Mouse (Mus musculus) liver, postnatal 0 days (tissue): Measurements from ENCODE around the gene Iqck. TPM values are rescaled to one million over a fixed set of nuclear protein-coding genes. Genes with fewer than 3 reads are reported as not detected.
A peak's percentile ranks its signal among the peaks of the same experiment; 100 is the strongest.

Experiments
- ATAC-seq: fragments of 200-750 bp; cut with Nextera tagmentation; 2 replicates; pipeline ENCODE4 v1.8.0; 2017; ENCODE audit warnings: mild to moderate bottlenecking, moderate library complexity
- DNase-seq: peaks from one replicate; pipeline ENCODE4 v3.0.0-alpha.2; 2016
- H3K27ac ChIP-seq: fragments of 300-500 bp; sonication (generic); 2 replicates; pipeline ENCODE4 v1.5.1; 2014; ENCODE audit warnings: antibody characterized with exemption, moderate library complexity, mild to moderate bottlenecking, low read depth
- H3K27me3 ChIP-seq: fragments of 300-500 bp; sonication (generic); 2 replicates; pipeline ENCODE4 v1.6.1; 2014; ENCODE audit warnings: low read length, control low read depth, mixed read lengths; ENCODE audit not compliant: insufficient read depth
- H3K36me3 ChIP-seq: fragments of 300-500 bp; sonication (generic); replicated peaks from 2 replicates; pipeline ENCODE4 v1.6.1; 2014; ENCODE audit warnings: mild to moderate bottlenecking, control low read depth, low read length, moderate library complexity, mixed read lengths; ENCODE audit not compliant: insufficient read depth
- H3K4me1 ChIP-seq: fragments of 300-500 bp; sonication (generic); 2 replicates; pipeline ENCODE4 v1.6.1; 2014; ENCODE audit warnings: antibody characterized with exemption, mild to moderate bottlenecking, control low read depth; ENCODE audit not compliant: insufficient read depth
- H3K4me2 ChIP-seq: fragments of 300-500 bp; sonication (generic); 2 replicates; pipeline ENCODE4 v1.6.1; 2014; ENCODE audit warnings: low read depth, mild to moderate bottlenecking, low read length, moderate library complexity, mixed read lengths
- H3K4me3 ChIP-seq: fragments of 300-500 bp; sonication (generic); 2 replicates; pipeline ENCODE4 v1.5.1; 2014; ENCODE audit warnings: low read depth, low read length
- H3K9ac ChIP-seq: fragments of 300-500 bp; sonication (generic); replicated peaks from 2 replicates; pipeline ENCODE4 v1.6.1; 2014; ENCODE audit warnings: mild to moderate bottlenecking, moderate library complexity
- H3K9me3 ChIP-seq: fragments of 300-500 bp; sonication (generic); 2 replicates; pipeline ENCODE4 v1.6.1; 2016; ENCODE audit warnings: mild to moderate bottlenecking, control low read depth, low read length, mixed read lengths
- CTCF ChIP-seq: sonication (generic); IDR thresholded peaks from 2 replicates; pipeline ENCODE4 v1.5.1; 2016; ENCODE audit warnings: antibody characterized with exemption, low read depth
- EP300 ChIP-seq: IDR thresholded peaks from 2 replicates; pipeline ENCODE4 v1.6.1; 2016; ENCODE audit warnings: antibody characterized with exemption, low read depth, mild to moderate bottlenecking
- WGBS: fragments of 180-500 bp; shearing (Covaris S2); extraction: QIAGEN DNeasy Blood & Tissue Kit; methylation state at CpG from one replicate; pipeline ENCODE4 v1.1.7; 2014; ENCODE audit not compliant: insufficient replicate concordance; 5-methylcytosine and 5-hydroxymethylcytosine counted together
- polyA plus RNA-seq: library from polyadenylated mRNA; unstranded; fragments of >200 nt; fragmentation: Nextera tagmentation; extraction: Ambion mirVana; gene quantifications from 2 replicates; pipeline ENCODE4 v1.2.1, GENCODE M21; 2015

Gene Iqck
- polyA plus RNA-seq, 1 experiment from 2014 or later: 0.39 TPM

DNA sequence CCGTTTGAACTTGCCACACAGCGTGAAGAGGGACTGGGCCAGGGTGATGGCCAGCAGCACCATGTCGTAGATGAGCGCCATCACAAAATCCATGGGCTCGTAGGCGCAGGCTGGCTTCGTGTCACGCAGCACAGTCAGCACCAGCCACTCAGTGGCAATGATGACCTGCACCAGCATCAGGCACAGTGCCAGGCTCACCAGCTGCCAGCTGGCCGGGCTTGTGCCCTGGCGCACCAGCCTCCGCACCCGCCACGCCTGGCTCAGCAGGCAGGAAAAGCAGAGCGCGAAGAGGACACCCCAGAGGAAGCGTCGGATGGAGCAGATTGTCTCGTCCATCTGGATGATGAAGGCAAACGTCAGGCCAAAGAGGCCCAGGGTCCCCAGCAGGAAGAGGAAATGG, 128.4 kb downstream of the Iqck start:
- Histone ChIP-seq H3K9ac (no peak overlapping the region), H3K9me3 (no peaks in the 10 kb centered on the region), H3K36me3 (no peaks in the 10 kb centered on the region), H3K27me3 (no peaks in the 10 kb centered on the region), H3K4me3 (no peak overlapping the region), H3K4me2 (no peak overlapping the region), H3K27ac (no peak overlapping the region), H3K4me1 (0 out of 2 replicates have a peak, but pooled peaks cover 2% of the 10 kb centered on the region)
- DNase-seq: no peak
- ATAC-seq: no peak
- TF ChIP-seq EP300 (no peak), CTCF (no peak)
- WGBS: 78% methylated on average over 19 of the region's 19 CpGs

DNA sequence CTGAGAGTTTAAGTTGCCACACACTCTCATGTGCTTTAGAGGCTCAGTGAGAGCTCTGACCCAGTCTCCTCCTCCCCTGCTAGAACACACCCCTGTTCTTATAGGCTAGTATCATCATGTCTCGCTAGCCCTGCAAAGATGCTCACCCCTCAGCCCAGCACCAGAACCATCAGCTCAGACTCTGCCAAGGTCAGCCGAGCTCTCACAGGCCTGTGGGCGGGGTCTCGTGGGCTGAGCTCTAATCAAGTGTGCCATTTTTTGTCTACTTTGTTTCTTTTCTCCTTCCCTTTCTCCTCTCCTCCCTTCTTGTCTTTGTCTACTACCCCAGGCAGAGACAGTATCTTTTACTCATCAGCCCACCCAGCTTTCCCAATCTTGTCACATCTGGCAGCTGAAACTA, 130.2 kb downstream of the Iqck start:
- Histone ChIP-seq H3K4me3 (no peak overlapping the region), H3K36me3 (no peaks in the 10 kb centered on the region), H3K4me2 (no peak overlapping the region), H3K9ac (no peak overlapping the region), H3K4me1 (0 out of 2 replicates have a peak, but pooled peaks cover 2% of the 10 kb centered on the region), H3K9me3 (no peaks in the 10 kb centered on the region), H3K27me3 (no peaks in the 10 kb centered on the region), H3K27ac (no peak overlapping the region)
- ATAC-seq: no peak
- WGBS: 70% methylated on average over 4 of the region's 4 CpGs
- DNase-seq: no peak
- no peak for TF ChIP-seq CTCF
- TF ChIP-seq EP300: no peak

DNA sequence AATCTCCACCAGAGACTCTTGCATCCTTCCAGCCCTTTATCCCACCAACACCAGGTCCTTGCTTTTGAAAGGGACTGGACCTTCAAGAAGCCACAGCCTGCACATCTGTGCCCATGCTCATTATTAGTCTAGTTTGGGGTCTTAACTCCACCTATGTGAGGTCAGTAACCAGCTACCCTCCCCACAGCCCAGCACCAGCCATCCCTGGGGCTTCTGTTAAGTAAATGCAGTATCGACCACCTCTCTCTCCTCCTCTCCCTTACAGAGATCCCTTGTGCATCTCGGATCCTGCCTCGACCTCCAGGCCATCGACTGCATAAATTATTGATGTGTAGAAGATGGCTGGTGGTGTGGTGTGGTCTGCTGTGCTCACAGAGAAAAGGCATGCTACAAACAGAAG, 130.8 kb downstream of the Iqck start:
- no peak overlapping the region for H3K27ac ChIP-seq
- TF ChIP-seq EP300 (no peak), CTCF (no peak)

DNA sequence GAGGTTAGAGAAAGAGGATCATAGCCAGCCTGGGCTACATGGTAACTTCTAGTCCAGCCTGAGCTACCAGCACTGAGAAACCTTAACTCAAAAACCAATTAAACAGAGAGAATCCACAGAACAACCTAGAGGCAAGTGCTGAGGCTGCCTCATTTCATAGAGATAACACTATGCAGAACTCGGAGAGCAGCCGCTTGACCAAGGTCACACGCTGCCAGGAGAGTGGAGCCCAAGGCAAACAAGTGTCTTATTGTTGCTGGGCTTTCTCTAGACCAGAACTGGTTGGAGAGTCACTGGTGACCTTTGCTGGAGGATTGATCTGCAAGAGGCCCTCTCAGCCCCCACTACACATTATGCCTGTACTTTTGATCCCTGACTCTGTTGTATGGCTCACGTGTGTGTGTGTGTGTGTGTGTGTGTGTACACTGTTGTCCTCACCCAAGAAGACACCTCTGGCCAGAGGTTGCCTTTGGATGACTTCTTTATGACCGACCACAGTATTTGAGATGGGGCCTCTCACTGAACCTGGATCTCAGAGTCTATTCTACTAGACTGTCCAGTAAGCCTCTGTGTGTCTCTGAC, 133.8 kb downstream of the Iqck start:
- no peak overlapping the region for H3K4me3 ChIP-seq
- no peak overlapping the region for H3K4me2 ChIP-seq
- DNase-seq (peak; percentile 25), ATAC-seq (peak; percentile 73)
- TF ChIP-seq EP300: no peak
- TF ChIP-seq CTCF: no peak
- WGBS: 46% methylated on average over 5 of the region's 5 CpGs
- peaks cover 2% of the 10 kb centered on the region for H3K4me1 ChIP-seq
- no peak overlapping the region for H3K9ac ChIP-seq
- no peaks in the 10 kb centered on the region for H3K9me3 ChIP-seq
- no peak overlapping the region for H3K27ac ChIP-seq
- H3K36me3 ChIP-seq: no peaks in the 10 kb centered on the region
- peaks cover 16% of the 10 kb centered on the region for H3K27me3 ChIP-seq

More for the DNA sequence above, 130.8 kb downstream of the Iqck start:
- no peak overlapping the region for H3K4me2 ChIP-seq
- H3K9me3 ChIP-seq: no peaks in the 10 kb centered on the region
- H3K27me3 ChIP-seq: no peaks in the 10 kb centered on the region
- 0 out of 2 replicates have a peak, but pooled peaks cover 2% of the 10 kb centered on the region for H3K4me1 ChIP-seq
- H3K9ac ChIP-seq: no peak overlapping the region
- DNase-seq (no peak), ATAC-seq (no peak)
- WGBS: 77% methylated on average over 4 of the region's 4 CpGs
- H3K4me3 ChIP-seq: no peak overlapping the region
- H3K36me3 ChIP-seq: no peaks in the 10 kb centered on the region

DNA sequence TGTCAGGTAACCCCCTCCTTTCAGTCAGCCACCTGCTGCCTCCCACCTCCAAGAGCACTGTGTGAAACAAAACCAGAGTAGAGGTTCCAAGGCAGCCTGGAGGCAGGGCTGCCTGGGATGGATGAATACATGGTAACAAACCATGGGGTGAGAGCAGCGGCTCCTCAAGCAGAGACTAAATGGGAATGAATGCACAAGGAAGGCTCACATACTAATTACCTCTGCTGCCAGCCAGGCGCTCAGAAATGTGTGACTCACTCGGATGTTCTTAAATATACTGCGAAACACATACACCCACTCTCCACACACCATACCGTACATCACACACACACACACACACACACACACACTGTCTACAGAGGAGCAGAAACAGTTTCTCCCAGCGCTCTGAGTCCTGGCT, 134.7 kb downstream of the Iqck start:
- no peak for TF ChIP-seq CTCF
- TF ChIP-seq EP300: no peak
- Histone ChIP-seq H3K9me3 (no peaks in the 10 kb centered on the region), H3K27ac (no peak overlapping the region), H3K9ac (no peak overlapping the region), H3K27me3 (peaks cover 22% of the 10 kb centered on the region), H3K4me1 (peaks cover 6% of the 10 kb centered on the region), H3K4me2 (no peak overlapping the region), H3K36me3 (no peaks in the 10 kb centered on the region), H3K4me3 (no peak overlapping the region)
- DNase-seq (no peak), ATAC-seq (no peak)
- 79% methylated on average over 6 of the region's 6 CpGs for WGBS

DNA sequence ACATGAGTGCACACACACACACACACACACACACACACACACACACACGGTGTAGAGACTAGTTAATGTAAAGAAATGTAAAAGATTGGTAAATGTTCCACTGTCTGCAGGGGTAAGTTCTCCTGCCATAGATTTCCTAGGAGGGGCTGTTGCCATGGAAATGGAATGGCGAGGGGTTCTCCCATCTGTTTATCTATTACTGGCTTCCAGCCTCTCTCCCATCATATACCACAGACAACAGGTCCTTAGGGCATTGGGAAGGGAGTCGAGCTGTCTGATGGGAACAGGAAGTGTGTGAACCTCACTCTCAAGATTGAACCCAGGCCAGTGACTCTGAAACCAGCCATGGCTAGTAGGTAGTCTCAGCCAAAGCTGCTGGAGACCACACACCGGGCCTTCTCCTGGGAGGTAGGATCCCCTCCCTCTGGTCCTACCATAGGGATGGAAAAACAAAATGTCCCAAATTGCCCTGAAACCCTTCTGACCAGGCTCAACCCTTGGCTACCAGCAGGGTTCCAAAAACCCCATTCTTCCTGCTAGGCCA, 135.9 kb downstream of the Iqck start:
- no peaks in the 10 kb centered on the region for H3K9me3 ChIP-seq
- TF ChIP-seq EP300 (no peak), CTCF (no peak)
- H3K27ac ChIP-seq: no peak overlapping the region
- DNase-seq (no peak), ATAC-seq (no peak)
- no peak overlapping the region for H3K9ac ChIP-seq
- 47% methylated on average over 4 of the region's 4 CpGs for WGBS
- H3K27me3 ChIP-seq: peaks cover 29% of the 10 kb centered on the region
- peaks cover 6% of the 10 kb centered on the region for H3K4me1 ChIP-seq
- H3K4me3 ChIP-seq: no peak overlapping the region
- no peak overlapping the region for H3K4me2 ChIP-seq
- no peaks in the 10 kb centered on the region for H3K36me3 ChIP-seq
